Mouse (Mus musculus) brain, adult 2 months (tissue): ENCODE measurements at regions not wholly inside any gene's neighbourhood (a gene's known extent, or its start where the extent isn't known, plus 50 kb on each side); places are given as distances from the start of the nearest gene placed in this dataset.
"Not testable (repeated sequence)": the region's sequence is repeated elsewhere in the genome, so short reads cannot be mapped to it uniquely, and the experiment has no call there.

ENCODE experiments used
- DNase-seq: peaks from one replicate; pipeline ENCODE4 v3.0.0; 2011; ENCODE audit warnings: low read depth, low spot score

GRCm38 (mm10) chr11:27105920-27106319 is 512.1 kb upstream of the Vrk2 start:
- DNase-seq = peak; percentile 7

GRCm38 (mm10) chr11:27102906-27103305 is 509.1 kb upstream of the Vrk2 start:
- DNase-seq = no peak

- DNase-seq = no peak
Observed at GRCm38 (mm10) chr11:27102045-27102444, 508.2 kb upstream of the Vrk2 start.

DNA sequence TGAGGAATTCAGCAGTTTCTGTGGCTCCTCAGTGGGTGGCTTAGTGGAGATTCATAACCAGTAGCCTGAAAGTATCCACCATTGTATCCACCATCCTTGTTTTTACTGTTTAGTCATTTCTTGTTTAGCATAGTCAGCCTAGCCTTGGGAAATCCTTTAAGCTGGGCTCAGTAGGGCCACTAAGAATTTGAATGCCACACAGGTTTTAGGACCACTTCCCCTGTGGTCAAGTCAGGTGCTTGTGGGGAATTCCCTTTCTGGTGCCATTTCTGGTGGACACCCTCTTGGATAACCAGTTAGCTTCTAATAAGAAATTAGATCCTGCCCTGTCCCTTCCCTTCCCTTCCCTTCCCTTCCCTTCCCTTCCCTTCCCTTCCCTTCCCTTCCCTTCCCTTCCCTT is 502.8 kb upstream of the Vrk2 start:
- DNase-seq = no peak

DNA sequence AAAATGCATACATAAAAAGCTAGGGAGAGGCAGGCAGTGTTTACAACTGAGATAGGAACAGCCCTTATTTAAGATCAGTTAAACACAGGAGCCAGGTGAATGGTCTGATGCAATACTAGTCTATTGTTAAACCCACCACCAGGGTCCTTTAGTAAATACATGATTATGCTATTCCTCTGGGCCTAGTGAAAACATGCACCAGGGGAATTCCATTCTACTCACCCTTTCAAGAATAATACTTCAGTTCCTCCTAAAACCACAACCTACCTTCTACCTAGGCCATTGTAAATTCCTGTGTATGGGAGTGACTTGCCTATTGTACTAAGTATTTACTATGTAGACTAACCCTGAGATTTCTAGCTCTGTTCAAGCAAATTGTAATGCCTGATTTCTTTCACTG is 501.7 kb upstream of the Vrk2 start:
- not testable (repeated sequence) for DNase-seq

- DNase-seq = no peak
Observed at GRCm38 (mm10) chr11:27086516-27086915, 492.7 kb upstream of the Vrk2 start.

GRCm38 (mm10) chr11:27081188-27081587 is 487.4 kb upstream of the Vrk2 start:
- no peak for DNase-seq

DNA sequence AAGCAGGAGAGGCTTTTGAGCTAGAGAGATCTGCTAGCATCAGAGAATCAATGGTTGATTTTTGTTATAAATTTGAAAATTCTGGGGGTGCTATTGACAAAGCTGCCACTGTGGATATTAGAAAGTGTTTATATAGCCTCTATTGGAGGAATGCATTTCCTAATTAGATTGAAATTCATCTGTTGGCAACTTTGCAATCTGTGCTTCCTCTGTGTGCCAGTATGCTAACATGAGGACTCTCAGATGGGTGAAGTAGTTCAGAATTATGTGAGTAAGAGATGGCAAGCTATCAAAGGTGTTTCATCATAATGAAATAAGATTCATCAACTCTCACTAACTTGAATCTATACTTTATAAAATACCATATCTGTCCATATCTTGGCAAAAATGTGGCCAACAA is 476.6 kb upstream of the Vrk2 start:
- DNase-seq = peak; percentile 21

GRCm38 (mm10) chr11:27027243-27027852 is 433.5 kb upstream of the Vrk2 start:
- DNase-seq = no peak

GRCm38 (mm10) chr11:27025500-27025899 is 431.7 kb upstream of the Vrk2 start:
- no peak for DNase-seq

DNA sequence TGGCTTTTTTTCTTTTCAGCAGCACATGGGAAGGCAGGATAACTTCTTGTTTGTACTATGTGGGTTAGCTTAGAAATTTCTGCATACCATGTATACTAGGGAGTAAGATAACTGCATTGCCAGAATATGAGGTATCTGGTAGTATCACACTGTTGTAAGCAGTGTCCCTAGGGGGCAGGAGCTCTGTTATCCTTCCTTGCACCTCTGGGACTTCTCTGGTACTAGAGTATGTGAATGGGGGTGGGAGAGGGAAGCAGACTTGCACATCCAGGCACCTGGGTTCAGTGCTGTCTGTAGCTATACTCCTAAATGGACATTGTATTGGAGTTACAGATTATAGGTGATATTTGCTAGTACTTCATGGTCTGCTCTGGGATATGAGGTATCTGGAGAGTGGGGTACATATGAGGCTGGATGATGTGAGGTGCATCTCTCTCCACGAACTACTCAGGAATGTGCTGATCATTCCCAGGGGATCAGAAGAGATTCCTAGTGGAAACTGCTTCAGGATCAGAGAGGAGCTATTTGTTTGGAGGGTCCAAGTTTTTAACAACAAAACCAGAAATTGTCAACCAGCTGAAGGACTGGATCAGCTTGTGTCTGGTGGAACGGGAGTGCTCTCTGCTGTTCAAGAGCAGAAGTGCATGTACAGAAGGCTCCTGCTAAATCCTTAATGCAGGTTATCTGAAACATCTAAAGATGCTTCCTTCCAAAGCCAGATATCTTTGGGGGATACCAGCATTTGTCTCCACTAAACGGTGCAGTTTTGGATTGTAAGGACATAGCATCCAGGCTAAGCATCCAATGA is 402.7 kb upstream of the Vrk2 start:
- DNase-seq = peak; percentile 81

DNA sequence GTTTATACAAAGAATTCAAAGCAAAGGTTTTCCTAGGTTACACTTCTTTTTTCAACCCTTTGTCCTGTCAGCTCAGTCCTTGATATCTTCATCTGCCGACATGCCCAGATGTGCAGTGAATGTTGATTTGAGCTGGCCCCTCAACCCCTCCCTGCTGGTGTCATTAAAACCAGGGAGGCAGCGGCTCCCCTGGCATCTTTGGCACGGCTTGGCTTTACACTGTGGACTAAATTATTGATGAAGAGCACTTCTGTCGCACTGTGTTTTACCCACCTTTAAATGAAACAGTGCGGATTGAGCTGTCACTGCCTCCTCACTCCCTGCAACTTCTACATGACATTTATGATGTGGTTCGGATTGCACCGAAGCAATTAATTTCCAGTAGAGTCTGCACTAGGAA is 387.4 kb upstream of the Vrk2 start:
- no peak for DNase-seq

GRCm38 (mm10) chr11:26972533-26973081 is 378.8 kb upstream of the Vrk2 start:
- DNase-seq = peak; percentile 82

DNA sequence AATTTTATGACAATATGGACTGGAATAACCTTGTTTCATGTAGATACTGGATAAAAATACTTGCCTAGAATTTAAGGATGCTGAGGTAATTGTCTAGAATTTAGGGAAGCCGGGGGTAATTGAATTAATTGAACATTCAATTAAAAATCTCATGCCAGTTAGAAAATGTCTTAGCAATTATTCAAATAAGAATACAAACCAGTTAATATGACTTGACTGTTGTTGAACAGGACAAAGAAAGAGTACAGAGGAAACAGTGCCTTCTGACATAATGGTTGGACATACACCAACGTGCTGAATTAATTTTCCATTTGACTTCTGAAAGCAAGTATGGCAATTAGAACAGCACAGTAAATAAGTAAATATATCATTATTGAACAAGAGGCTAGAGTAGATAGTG is 377.4 kb upstream of the Vrk2 start:
- no peak for DNase-seq

GRCm38 (mm10) chr11:26967427-26967826 is 373.6 kb upstream of the Vrk2 start:
- peak; percentile 56 for DNase-seq

DNA sequence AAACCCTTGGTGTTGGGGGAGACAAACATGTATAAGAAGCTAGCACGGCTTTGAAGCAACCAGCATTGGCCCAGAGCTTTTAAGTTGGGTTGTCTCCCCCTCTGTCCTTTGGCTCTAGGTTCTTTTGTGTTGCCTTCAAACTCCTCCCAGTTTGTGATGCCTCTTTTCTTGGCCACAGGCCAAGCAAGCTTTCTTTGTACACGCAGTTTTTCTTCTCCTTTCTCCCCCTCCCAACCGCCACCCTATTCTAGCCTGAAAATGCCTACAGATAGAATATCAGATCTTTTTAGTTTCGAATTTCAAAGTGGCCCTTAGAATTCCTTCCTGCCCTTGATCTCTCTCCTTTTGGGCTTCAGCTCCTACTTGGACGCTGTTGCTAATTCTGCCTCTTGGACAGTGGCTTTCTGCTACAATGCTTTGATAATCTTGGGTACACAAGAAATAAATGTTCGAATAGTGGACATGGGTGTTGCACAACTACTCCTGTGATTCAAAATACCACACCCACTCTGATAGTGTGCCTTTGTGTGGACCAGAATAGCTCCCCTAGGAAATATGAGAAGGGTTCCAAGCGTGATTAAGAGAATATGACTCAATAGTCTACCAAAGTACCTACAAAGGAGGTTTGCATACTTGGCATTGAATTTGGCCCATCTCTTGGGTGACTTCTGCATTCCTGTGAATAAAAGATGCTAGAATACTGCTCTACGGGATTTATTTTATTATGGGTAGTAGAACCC is 369.3 kb upstream of the Vrk2 start:
- peak; percentile 35 for DNase-seq

GRCm38 (mm10) chr11:26962040-26962927 is 368.5 kb upstream of the Vrk2 start:
- peak; percentile 28 for DNase-seq

DNA sequence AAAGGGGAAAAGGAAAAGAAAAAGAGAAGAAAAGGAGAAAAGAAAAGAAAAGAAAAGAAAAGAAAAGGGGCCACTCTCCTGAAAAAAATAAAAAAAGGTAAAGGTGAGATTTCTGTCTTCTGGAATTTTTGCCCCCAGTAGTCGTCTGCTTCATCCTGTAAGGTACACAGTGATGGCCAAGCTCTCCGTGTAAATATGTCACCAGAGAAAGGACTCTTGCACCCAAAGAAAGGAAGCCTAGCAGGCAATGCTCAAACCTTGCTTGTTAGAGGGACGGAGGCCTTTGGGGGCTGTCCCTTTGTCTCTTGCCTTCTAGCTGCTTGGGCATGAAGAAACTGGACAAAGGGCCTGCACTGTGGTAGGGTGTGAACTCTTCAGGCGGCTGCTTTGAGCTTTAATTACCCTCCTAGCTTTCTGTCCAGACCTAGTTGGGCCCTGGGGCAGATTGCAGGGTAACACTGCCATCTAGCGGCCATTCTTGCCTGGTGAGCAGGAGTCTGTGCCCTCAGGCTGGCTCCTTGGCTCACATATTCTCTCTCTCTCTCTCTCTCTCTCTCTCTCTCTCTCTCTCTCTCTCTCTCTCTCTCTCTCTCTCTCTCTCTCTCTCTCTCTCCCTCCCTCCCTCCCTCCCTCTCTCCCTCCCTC is 367.7 kb upstream of the Vrk2 start:
- DNase-seq = peak; percentile 92

DNA sequence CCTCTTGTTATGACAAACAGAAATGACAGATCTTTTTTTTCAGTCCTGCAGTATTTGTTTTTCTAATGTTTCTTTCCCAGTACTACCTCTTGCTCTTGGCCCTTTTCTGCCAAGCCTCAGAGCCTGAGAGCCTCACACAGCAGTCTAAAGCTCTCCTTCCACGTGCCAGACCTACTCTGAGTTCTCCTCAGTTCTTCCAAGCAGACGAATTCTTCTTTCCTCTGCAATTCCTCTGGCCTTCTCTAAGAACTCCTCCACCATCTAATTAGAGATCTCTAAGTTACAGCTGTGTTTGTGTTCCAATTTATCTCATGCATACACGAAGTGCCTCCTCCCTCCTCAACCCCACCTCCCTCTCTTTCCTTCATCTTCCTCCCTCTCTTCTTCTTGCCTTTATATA is 362.4 kb upstream of the Vrk2 start:
- DNase-seq = peak; percentile 61

- DNase-seq = no peak
Observed at GRCm38 (mm10) chr11:26931766-26932165, 338.0 kb upstream of the Vrk2 start.

DNA sequence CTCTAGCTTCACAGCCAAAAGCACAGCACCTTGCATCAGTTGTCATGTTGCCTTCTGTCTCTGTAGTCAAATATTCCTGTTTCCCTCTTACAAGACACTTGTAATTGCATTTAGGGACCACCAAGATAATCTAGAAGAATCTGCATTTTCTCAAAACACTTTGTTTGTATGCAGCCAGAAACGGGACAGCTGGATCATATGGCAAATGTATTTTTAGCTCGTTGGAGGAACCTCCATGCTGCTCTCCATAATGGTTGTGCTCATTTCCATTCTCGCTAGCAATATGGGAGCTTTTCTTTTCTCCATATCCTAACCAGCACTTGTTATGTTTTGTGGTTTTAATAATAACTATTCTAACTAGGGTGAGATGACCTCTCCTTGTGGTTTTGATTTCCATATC is 313.3 kb upstream of the Vrk2 start:
- DNase-seq = no peak
